Mouse (Mus musculus) cerebellum, adult 2 months (tissue): Measurements from ENCODE around the gene Pum1.

ENCODE experiments used
- CTCF ChIP-seq: fragments of 200-500 bp; IDR thresholded peaks from 2 replicates; pipeline ENCODE4 v1.5.1; 2011; ENCODE audit warnings: low read depth, mild to moderate bottlenecking, control low read depth, low read length, moderate library complexity, borderline replicate concordance; ENCODE audit not compliant: insufficient read depth
- POLR2A ChIP-seq: fragments of 200-500 bp; IDR thresholded peaks from 2 replicates; pipeline ENCODE4 v1.6.1; 2011; ENCODE audit warnings: low read length, control low read depth, borderline replicate concordance; ENCODE audit not compliant: insufficient read depth

DNA sequence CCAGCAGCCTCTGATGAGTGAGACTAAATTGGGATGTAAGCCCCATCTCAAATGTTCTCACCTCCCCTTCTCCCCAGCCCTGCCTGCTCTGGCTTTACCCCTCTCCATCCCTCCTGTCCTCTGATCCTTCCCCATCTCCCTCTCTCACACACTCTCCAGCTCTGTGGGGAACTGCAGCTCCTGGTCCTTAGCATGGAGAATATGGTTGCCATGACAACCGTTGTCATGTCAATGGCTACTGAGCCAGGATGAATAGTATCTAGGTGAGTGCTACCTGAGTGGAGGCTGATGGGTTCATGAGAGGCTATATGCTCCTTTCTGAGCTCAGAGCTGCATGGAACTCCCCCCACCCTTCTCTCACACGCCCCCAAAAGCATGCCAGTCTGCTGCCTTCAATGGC lies 150.8 kb downstream of the Pum1 start:
- no peak for TF ChIP-seq POLR2A
- TF ChIP-seq CTCF: no peak
